Mouse (Mus musculus) small intestine, adult 2 months (tissue): ENCODE results near the gene 2310011J03Rik. TPM values are rescaled to one million over a fixed set of nuclear protein-coding genes. Genes with fewer than 3 reads are reported as not detected.

Experiments
- H3K27ac ChIP-seq: fragments of 200-500 bp; 2 replicates; pipeline ENCODE4 v1.5.1; 2012; ENCODE audit warnings: low read depth, low read length, control low read depth, inconsistent platforms; ENCODE audit not compliant: insufficient read depth
- H3K27me3 ChIP-seq: fragments of 200-500 bp; 2 replicates; pipeline ENCODE4 v1.6.1; 2012; ENCODE audit warnings: mild to moderate bottlenecking, moderate library complexity, low read length, inconsistent platforms; ENCODE audit not compliant: control insufficient read depth, insufficient read depth
- H3K36me3 ChIP-seq: fragments of 200-500 bp; 2 replicates; pipeline ENCODE4 v1.6.1; 2012; ENCODE audit warnings: mild to moderate bottlenecking, low read length, control low read depth, inconsistent platforms; ENCODE audit not compliant: control insufficient read depth, insufficient read depth
- H3K4me1 ChIP-seq: fragments of 200-500 bp; 2 replicates; pipeline ENCODE4 v1.6.1; 2012; ENCODE audit warnings: low read length, inconsistent platforms, mixed read lengths; ENCODE audit not compliant: control insufficient read depth, insufficient read depth, insufficient read length
- H3K4me3 ChIP-seq: fragments of 200-500 bp; 2 replicates; pipeline ENCODE4 v1.5.1; 2012; ENCODE audit warnings: low read depth, mild to moderate bottlenecking, control low read depth, inconsistent platforms, low read length, moderate library complexity
- CTCF ChIP-seq: fragments of 200-500 bp; IDR thresholded peaks from 2 replicates; pipeline ENCODE4 v1.5.1; 2012; ENCODE audit warnings: low read depth, mild to moderate bottlenecking, control low read depth, inconsistent platforms, low read length, moderate library complexity, mixed read lengths; ENCODE audit not compliant: insufficient replicate concordance, insufficient read length; ENCODE audit errors: extremely low read depth
- POLR2A ChIP-seq: fragments of 200-500 bp; IDR thresholded peaks from 2 replicates; pipeline ENCODE4 v1.6.1; 2012; ENCODE audit warnings: low read depth, mild to moderate bottlenecking, control low read depth, inconsistent platforms, low read length, moderate library complexity
- WGBS: fragments of 180-500 bp; shearing (Covaris S2); methylation state at CpG from one replicate; pipeline ENCODE4 v1.1.7; 2018; 5-methylcytosine and 5-hydroxymethylcytosine counted together
- polyA plus RNA-seq: library from polyadenylated mRNA; depleted of rRNA; stranded (reverse); fragments of >200 nt; gene quantifications from 2 replicates; pipeline ENCODE4 v1.2.3, GENCODE M21; 2012; rRNA removed

Gene 2310011J03Rik
- polyA plus RNA-seq = 47.4 and 74.1 TPM in 2 replicates

DNA sequence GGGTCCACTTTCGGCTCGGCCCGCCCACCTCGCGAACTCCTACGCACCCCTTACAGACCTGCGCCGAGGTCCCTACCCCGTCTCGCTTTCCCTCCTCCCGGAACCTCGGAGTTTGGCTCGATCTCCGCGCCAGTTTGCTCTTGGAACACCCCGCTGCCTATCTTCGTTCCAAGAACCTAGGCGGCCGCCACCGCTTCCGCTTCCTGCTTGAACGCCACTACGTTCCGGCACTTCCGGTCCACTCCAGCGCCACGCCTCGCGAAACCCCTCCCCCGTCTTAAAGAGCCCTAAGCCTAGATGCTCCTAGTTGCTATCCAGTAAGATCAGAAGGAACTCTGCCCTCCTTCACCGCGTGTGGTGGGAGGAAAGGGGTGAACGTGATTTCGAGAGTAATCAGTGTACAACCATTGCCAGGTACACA lies at the start of gene 2310011J03Rik:
Gene 2310011J03Rik (minus strand): TSS at position 198 of the 421 bp plus-strand sequence.
- H3K27ac ChIP-seq = peak within 1 kb of the TSS; percentile 39
- TF ChIP-seq POLR2A (peak; percentile 75; the same call in 1 of the 2 replicates), CTCF (no peak)
- peaks cover 9% of the 10 kb centered on the region; the same call in 1 of the 2 replicates for H3K27me3 ChIP-seq
- H3K36me3 ChIP-seq = peaks cover 11% of the 10 kb centered on the region; the same call in 1 of the 2 replicates
- peak within 1 kb of the TSS; percentile 75 for H3K4me3 ChIP-seq
- H3K4me1 ChIP-seq = peaks cover 30% of the 10 kb centered on the region
- under 1% methylated on average over 34 of the region's 34 CpGs for WGBS

DNA sequence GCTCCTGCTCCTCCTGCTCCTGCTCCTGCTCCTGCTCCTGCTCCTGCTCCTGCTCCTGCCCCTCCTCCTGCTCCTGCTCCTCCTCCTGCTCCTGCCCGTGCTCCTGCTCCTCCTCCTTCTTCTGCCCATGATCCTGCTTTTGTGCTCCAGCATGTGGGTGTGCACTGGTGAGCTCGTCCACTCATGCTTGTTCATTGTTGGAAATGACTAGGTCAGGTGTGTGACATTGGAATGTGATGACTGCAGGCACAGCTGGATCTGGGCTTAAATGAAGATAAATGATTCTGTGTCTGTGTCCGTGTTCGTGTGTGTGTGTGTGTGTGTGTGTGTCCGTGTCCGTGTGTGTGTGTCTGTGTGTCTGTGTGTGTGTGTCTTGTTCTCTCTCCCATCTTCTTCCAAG lies 48.1 kb upstream of the 2310011J03Rik start:
- Histone ChIP-seq H3K36me3 (no peaks in the 10 kb centered on the region), H3K4me3 (no peak overlapping the region), H3K27me3 (no peaks in the 10 kb centered on the region), H3K4me1 (peaks cover 8% of the 10 kb centered on the region), H3K27ac (no peak overlapping the region)
- TF ChIP-seq POLR2A = no peak
- WGBS = 87% methylated on average over 6 of the region's 6 CpGs

DNA sequence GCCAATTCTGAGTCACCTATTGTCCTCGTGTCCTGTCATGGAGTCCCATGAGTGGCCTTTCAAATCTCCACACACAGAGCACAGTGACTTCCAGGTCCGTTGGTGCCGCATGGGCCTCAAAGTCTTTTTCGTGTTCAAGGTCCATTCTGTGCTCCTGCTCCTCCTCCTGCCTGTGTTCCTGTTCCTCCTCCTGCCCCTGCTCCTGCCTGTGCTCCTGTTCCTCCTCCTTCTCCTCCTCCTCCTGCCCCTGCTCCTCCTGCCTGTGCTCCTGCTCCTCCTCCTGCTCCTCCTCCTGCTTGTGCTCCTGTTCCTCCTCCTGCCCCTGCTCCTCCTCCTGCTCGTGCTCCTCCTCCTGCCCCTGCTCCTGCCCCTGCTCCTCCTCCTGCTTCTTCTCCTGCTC lies 47.6 kb upstream of the 2310011J03Rik start:
- H3K27me3 ChIP-seq = no peaks in the 10 kb centered on the region
- 22% methylated on average over 5 of the region's 5 CpGs for WGBS
- H3K36me3 ChIP-seq = no peaks in the 10 kb centered on the region
- H3K4me1 ChIP-seq = peaks cover 8% of the 10 kb centered on the region
- H3K27ac ChIP-seq = no peak overlapping the region
- H3K4me3 ChIP-seq = no peak overlapping the region
- TF ChIP-seq POLR2A (no peak), CTCF (no peak)

DNA sequence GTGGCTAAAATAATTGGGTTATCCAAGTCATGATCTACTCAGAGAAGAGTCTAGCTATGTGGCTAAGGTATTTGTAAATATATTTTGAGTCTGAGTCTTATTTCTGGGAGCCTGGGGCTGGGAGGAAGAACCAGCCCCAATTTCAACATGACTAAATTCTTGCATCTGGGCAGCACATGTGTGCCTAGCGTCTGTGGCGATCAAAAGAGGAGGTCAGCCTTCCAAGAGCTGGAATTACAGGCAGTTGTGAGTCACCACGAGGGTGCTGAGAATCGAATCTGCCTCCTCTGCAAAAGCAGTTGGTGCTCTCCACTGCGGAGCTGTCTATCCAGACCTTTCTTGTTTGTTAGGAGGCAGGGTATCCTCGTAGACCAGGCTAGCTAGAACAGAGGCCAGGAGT lies 45.4 kb upstream of the 2310011J03Rik start:
- TF ChIP-seq POLR2A = no peak
- no peak for TF ChIP-seq CTCF
- Histone ChIP-seq H3K27me3 (no peaks in the 10 kb centered on the region), H3K4me1 (peaks cover 8% of the 10 kb centered on the region), H3K27ac (no peak overlapping the region), H3K4me3 (no peak overlapping the region), H3K36me3 (no peaks in the 10 kb centered on the region)
- 72% methylated on average over 6 of the region's 6 CpGs for WGBS

DNA sequence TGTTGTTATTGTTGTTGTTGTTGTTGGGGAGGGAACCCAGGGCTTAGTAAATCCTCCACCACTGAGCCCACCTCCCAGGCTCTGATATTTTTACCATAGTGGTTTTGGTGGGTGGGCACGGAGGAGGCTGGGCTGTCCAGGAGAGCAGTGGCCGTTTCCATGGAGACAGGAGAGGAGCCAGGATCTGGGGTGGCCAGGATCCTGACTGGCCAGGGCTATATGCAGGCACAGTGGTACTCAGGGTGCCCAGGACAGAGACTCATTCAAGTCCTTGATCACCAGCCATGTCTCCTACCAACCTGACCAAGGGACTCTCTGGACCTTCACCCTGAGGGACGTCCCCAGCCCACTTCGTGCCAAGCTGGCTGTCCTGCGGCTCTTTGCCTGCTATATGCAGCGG lies 43.4 kb upstream of the 2310011J03Rik start:
- Histone ChIP-seq H3K4me1 (peaks cover 8% of the 10 kb centered on the region), H3K27me3 (no peaks in the 10 kb centered on the region; the same call in 1 of the 2 replicates), H3K4me3 (no peak overlapping the region), H3K36me3 (no peaks in the 10 kb centered on the region), H3K27ac (no peak overlapping the region)
- WGBS = 40% methylated on average over 6 of the region's 6 CpGs
- TF ChIP-seq CTCF (no peak), POLR2A (no peak)

DNA sequence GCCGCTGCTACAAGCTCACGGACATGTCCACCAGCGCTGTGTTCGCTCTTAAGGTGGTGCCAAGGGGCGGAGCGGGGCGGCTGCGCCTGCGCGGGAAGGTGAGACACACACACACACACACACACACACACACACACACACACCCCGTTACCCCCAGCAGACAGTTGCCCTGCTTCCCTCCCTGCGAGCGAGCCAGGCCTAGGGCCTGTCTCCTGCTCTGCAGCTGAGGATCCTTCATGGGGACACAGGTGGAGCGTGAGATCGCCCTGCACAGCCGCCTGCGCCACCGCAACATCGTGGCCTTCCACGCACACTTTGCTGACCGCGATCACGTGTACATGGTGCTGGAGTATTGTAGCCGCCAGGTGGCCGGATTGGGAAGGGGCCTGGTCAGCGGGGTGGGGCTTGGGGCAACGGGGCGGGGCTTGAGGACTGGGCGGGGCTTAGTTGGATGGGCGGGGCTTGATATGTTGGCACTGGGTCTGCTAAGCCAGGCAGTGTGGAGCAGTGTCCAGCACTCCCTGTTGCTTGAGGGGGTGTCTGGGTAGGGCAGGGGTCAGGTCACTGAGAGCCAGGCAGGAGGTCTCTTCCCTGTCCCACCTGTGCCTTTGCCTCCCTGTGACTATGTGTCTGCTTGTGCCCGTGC lies 37.8 kb upstream of the 2310011J03Rik start:
- H3K4me3 ChIP-seq = peak overlapping the region; percentile 48
- peaks cover 19% of the 10 kb centered on the region for H3K27me3 ChIP-seq
- no peaks in the 10 kb centered on the region for H3K36me3 ChIP-seq
- no peak overlapping the region for H3K27ac ChIP-seq
- no peak for TF ChIP-seq CTCF
- no peak for TF ChIP-seq POLR2A
- peaks cover 11% of the 10 kb centered on the region; the same call in 1 of the 2 replicates for H3K4me1 ChIP-seq
- WGBS = 7% methylated on average over 31 of the region's 31 CpGs

DNA sequence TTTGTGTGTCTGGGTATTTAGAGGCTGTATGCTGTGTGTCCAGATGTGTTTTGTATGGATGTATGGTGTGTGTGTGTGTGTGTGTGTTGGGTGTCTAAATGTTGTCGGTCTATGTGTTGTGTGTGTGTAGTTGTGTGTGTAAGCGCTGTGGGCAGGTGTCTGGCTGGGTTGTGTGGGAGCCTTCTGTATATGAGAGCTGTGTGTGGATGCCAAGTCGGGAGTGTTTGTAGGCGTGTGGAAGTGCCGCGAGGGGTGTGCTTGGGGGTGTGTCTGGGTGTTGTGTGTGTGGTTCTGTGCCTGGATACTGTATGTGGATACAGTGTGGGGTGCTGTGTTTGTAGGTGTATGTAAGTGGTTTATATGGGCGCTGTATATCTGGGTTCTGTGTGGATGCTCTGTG lies 37.0 kb upstream of the 2310011J03Rik start:
- TF ChIP-seq POLR2A (no peak), CTCF (no peak)
- Histone ChIP-seq H3K4me1 (peaks cover 14% of the 10 kb centered on the region), H3K4me3 (no peak overlapping the region), H3K36me3 (no peaks in the 10 kb centered on the region), H3K27ac (no peak overlapping the region), H3K27me3 (peaks cover 19% of the 10 kb centered on the region)
- WGBS = 21% methylated on average over 7 of the region's 7 CpGs
